12 mouse cellular contexts compared by ENCODE assay signal in genomic region chr11:79760533-79760932, GRCm38 (mm10).
"Had no signal": no experiment of that assay in that cellular context is flagged by ENCODE, and none has a peak within 500 bp of the region (broad histone marks: within the 10 kb centered on the region; RNA-seq: fewer than 3 reads in every experiment).

No protein-coding gene starts in this region.

- H3K27ac ChIP-seq: kidney, embryonic 15.5 days; limb, embryonic 12.5 days; liver, embryonic 14.5 days; lung, embryonic 15.5 days; midbrain, embryonic 15.5 days; neural tube, embryonic 13.5 days had no signal

- H3K4me1 ChIP-seq: lung, embryonic 15.5 days; midbrain, embryonic 15.5 days; neural tube, embryonic 13.5 days had no signal

- H3K9me3 ChIP-seq: kidney, embryonic 15.5 days; limb, embryonic 12.5 days; lung, embryonic 15.5 days; midbrain, embryonic 15.5 days; neural tube, embryonic 13.5 days had no signal

- DNase-seq: kidney, adult 2 months; liver; lung, postnatal 36 days; right cerebral cortex, postnatal 14 days; thymus, postnatal 4 days had no signal

- H3K9ac ChIP-seq: kidney, embryonic 15.5 days; limb, embryonic 12.5 days; liver, embryonic 14.5 days; lung, embryonic 15.5 days; midbrain, embryonic 15.5 days; neural tube, embryonic 13.5 days had no signal

- H3K4me3 ChIP-seq: kidney, embryonic 15.5 days; limb, embryonic 12.5 days; lung, embryonic 15.5 days; midbrain, embryonic 15.5 days; neural tube, embryonic 13.5 days had no signal

- ATAC-seq: inflammation-experienced regulatory T-cells, adult 6 months; midbrain, embryonic 15.5 days had no signal

- H3K27me3 ChIP-seq: kidney, embryonic 15.5 days; limb, embryonic 12.5 days; midbrain, embryonic 15.5 days; neural tube, embryonic 13.5 days had no signal

- H3K36me3 ChIP-seq: kidney, embryonic 15.5 days; limb, embryonic 12.5 days; lung, embryonic 15.5 days; midbrain, embryonic 15.5 days; neural tube, embryonic 13.5 days had no signal

- H3K4me2 ChIP-seq: kidney, embryonic 15.5 days; limb, embryonic 12.5 days; lung, embryonic 15.5 days; midbrain, embryonic 15.5 days; neural tube, embryonic 13.5 days had no signal
